Mouse (Mus musculus) layer of hippocampus, adult 18-20 months (tissue): ENCODE measurements around the gene Actn4. TPM values are rescaled to one million over a fixed set of nuclear protein-coding genes. Genes with fewer than 3 reads are reported as not detected.
"Not testable (repeated sequence)": the region's sequence is repeated elsewhere in the genome, so short reads cannot be mapped to it uniquely, and the experiment has no call there.

ENCODE experiments used
- DNase-seq, 2 experiments: peaks; one replicate each; pipeline ENCODE4 v3.0.0; 2022; ENCODE audit warnings: low spot score in 2 of 2
- total RNA-seq, 2 experiments: library from RNA; stranded (reverse); gene quantifications; 2 replicates each; pipeline ENCODE4 v1.2.3; 2021

Actn4 gene
- total RNA-seq, 2 experiments from 2014 or later = 127 to 136 TPM

GRCm38 (mm10) chr7:28893643-28894265 is 68.4 kb downstream of the Actn4 start:
- no peak for DNase-seq

GRCm38 (mm10) chr7:28892601-28893000 is 69.5 kb downstream of the Actn4 start:
- no peak for DNase-seq

GRCm38 (mm10) chr7:28888701-28889161 is 73.4 kb downstream of the Actn4 start:
- DNase-seq = no peak

- no peak for DNase-seq
These were observed 75.7 kb downstream of the Actn4 start for GRCm38 (mm10) chr7:28886486-28886885.

GRCm38 (mm10) chr7:28883704-28884103 is 78.4 kb downstream of the Actn4 start:
- DNase-seq = not testable (repeated sequence)

GRCm38 (mm10) chr7:28883039-28883438 is 79.1 kb downstream of the Actn4 start:
- no peak for DNase-seq

- no peak for DNase-seq
These were observed 80.9 kb downstream of the Actn4 start, which contains the start of gene Capn12 for GRCm38 (mm10) chr7:28881199-28881598. Gene Capn12 (plus strand): TSS chr7:28881422.

- no peak for DNase-seq
These were observed 81.6 kb downstream of the Actn4 start for GRCm38 (mm10) chr7:28880554-28880953.

- DNase-seq = no peak
These were observed 82.5 kb downstream of the Actn4 start for GRCm38 (mm10) chr7:28879606-28880005.

- DNase-seq = no peak
These were observed 84.3 kb downstream of the Actn4 start for GRCm38 (mm10) chr7:28877856-28878255.

GRCm38 (mm10) chr7:28877155-28877554 is 85.0 kb downstream of the Actn4 start:
- no peak for DNase-seq

GRCm38 (mm10) chr7:28876099-28876498 is 86.0 kb downstream of the Actn4 start:
- DNase-seq = no peak

- DNase-seq = no peak
These were observed 87.6 kb downstream of the Actn4 start for GRCm38 (mm10) chr7:28874565-28874964.

- no peak for DNase-seq
These were observed 91.1 kb downstream of the Actn4 start for GRCm38 (mm10) chr7:28870901-28871664.

GRCm38 (mm10) chr7:28867508-28868340 is 94.4 kb downstream of the Actn4 start:
- peak in 1 of 2 experiments; percentile 67 for DNase-seq

- no peak for DNase-seq
These were observed 95.2 kb downstream of the Actn4 start for GRCm38 (mm10) chr7:28866769-28867507.

GRCm38 (mm10) chr7:28865481-28866300 is 96.4 kb downstream of the Actn4 start:
- peak; percentile 72 to 83 for DNase-seq

GRCm38 (mm10) chr7:28864288-28864750 is 97.8 kb downstream of the Actn4 start:
- DNase-seq = no peak

GRCm38 (mm10) chr7:28863540-28863939 is 98.6 kb downstream of the Actn4 start, which contains the start of gene Lgals7:
Gene Lgals7 (plus strand): TSS chr7:28863853.
- no peak for DNase-seq
